Mouse (Mus musculus) embryonic facial prominence, embryonic 10.5 days (tissue): ENCODE data around the gene Prl8a2. TPM values are rescaled to one million over a fixed set of nuclear protein-coding genes. Genes with fewer than 3 reads are reported as not detected.

Source experiments
- DNase-seq: peaks from one replicate; pipeline ENCODE4 v3.0.0-alpha.2; 2017; ENCODE audit warnings: low spot score
- H3K27ac ChIP-seq: fragments of 300-500 bp; sonication (generic); replicated peaks from 2 replicates; pipeline ENCODE4 v1.5.1; 2016; ENCODE audit warnings: mild to moderate bottlenecking
- H3K27me3 ChIP-seq: fragments of 300-500 bp; sonication (generic); replicated peaks from 2 replicates; pipeline ENCODE4 v1.6.1; 2016; ENCODE audit warnings: low read depth, mild to moderate bottlenecking; ENCODE audit not compliant: poor library complexity, severe bottlenecking
- H3K36me3 ChIP-seq: fragments of 300-500 bp; sonication (generic); replicated peaks from 2 replicates; pipeline ENCODE4 v1.6.1; 2016; ENCODE audit warnings: mild to moderate bottlenecking, moderate library complexity
- H3K4me1 ChIP-seq: fragments of 300-500 bp; sonication (generic); 2 replicates; pipeline ENCODE4 v1.6.1; 2016
- H3K4me3 ChIP-seq: fragments of 300-500 bp; sonication (generic); 2 replicates; pipeline ENCODE4 v1.5.1; 2016; ENCODE audit warnings: mild to moderate bottlenecking, moderate library complexity
- H3K9me3 ChIP-seq: fragments of 300-500 bp; sonication (generic); 2 replicates; pipeline ENCODE4 v1.6.1; 2016; ENCODE audit warnings: mild to moderate bottlenecking
- WGBS: fragments of 180-500 bp; shearing (Covaris S2); methylation state at CpG from one replicate; pipeline ENCODE4 v1.1.7; 2016; 5-methylcytosine and 5-hydroxymethylcytosine counted together
- polyA plus RNA-seq: library from polyadenylated mRNA; unstranded; fragments of >200 nt; fragmentation: Nextera tagmentation; extraction: Ambion mirVana; gene quantifications from 2 replicates; pipeline ENCODE4 v1.2.1, GENCODE M21; 2016

Prl8a2 gene
- polyA plus RNA-seq: not detected in 2 replicates

- Histone ChIP-seq H3K36me3 (no peaks in the 10 kb centered on the region), H3K4me3 (no peak within 1 kb of the TSS), H3K4me1 (no peaks in the 10 kb centered on the region), H3K27me3 (no peaks in the 10 kb centered on the region), H3K27ac (no peak within 1 kb of the TSS), H3K9me3 (no peaks in the 10 kb centered on the region)
- 74% methylated on average over 2 of the region's 2 CpGs for WGBS
- no peak for DNase-seq
Measured at GRCm38 (mm10) chr13:27345373-27345772, at the start of gene Prl8a2. Gene Prl8a2, plus strand, starts transcription at chr13:27345673.

- WGBS: 85% methylated on average over 7 of the region's 7 CpGs
- no peaks in the 10 kb centered on the region for H3K4me1 ChIP-seq
- H3K36me3 ChIP-seq: no peaks in the 10 kb centered on the region
- no peak within 1 kb of the TSS for H3K27ac ChIP-seq
- no peaks in the 10 kb centered on the region for H3K9me3 ChIP-seq
- no peaks in the 10 kb centered on the region for H3K27me3 ChIP-seq
- H3K4me3 ChIP-seq: no peak within 1 kb of the TSS
- no peak for DNase-seq
Measured at GRCm38 (mm10) chr13:27312334-27313225, 32.9 kb upstream of the Prl8a2 start, which contains the start of gene Prl6a1. Gene Prl6a1, plus strand, starts transcription at chr13:27312627.

- Histone ChIP-seq H3K27ac (no peak overlapping the region), H3K4me1 (no peaks in the 10 kb centered on the region), H3K4me3 (no peak overlapping the region), H3K9me3 (no peaks in the 10 kb centered on the region), H3K27me3 (no peaks in the 10 kb centered on the region), H3K36me3 (no peaks in the 10 kb centered on the region)
- WGBS: 83% methylated on average over 1 of the region's 1 CpGs
- DNase-seq: no peak
Measured at GRCm38 (mm10) chr13:27334989-27335388, 10.5 kb upstream of the Prl8a2 start.

- no peaks in the 10 kb centered on the region for H3K4me1 ChIP-seq
- 75% methylated on average over 3 of the region's 3 CpGs for WGBS
- no peak overlapping the region for H3K27ac ChIP-seq
- H3K4me3 ChIP-seq: no peak overlapping the region
- no peaks in the 10 kb centered on the region for H3K27me3 ChIP-seq
- DNase-seq: no peak
- no peaks in the 10 kb centered on the region for H3K9me3 ChIP-seq
- H3K36me3 ChIP-seq: no peaks in the 10 kb centered on the region
Measured at GRCm38 (mm10) chr13:27342733-27343275, 2.7 kb upstream of the Prl8a2 start.

- Histone ChIP-seq H3K27me3 (no peaks in the 10 kb centered on the region), H3K9me3 (no peaks in the 10 kb centered on the region), H3K27ac (no peak within 1 kb of the TSS), H3K4me3 (no peak within 1 kb of the TSS), H3K4me1 (no peaks in the 10 kb centered on the region), H3K36me3 (no peaks in the 10 kb centered on the region)
- 71% methylated on average over 6 of the region's 6 CpGs for WGBS
- DNase-seq: no peak
Measured at GRCm38 (mm10) chr13:27390746-27391145, 45.3 kb downstream of the Prl8a2 start, which contains the start of gene Prl2b1. Gene Prl2b1, minus strand, starts transcription at chr13:27390846.

GRCm38 (mm10) chr13:27399061-27399724 lies 53.7 kb downstream of the Prl8a2 start:
- H3K9me3 ChIP-seq: no peaks in the 10 kb centered on the region
- WGBS: 84% methylated on average over 7 of the region's 7 CpGs
- H3K4me3 ChIP-seq: no peak overlapping the region
- H3K27ac ChIP-seq: no peak overlapping the region
- H3K4me1 ChIP-seq: no peaks in the 10 kb centered on the region
- no peaks in the 10 kb centered on the region for H3K27me3 ChIP-seq
- no peaks in the 10 kb centered on the region for H3K36me3 ChIP-seq
- DNase-seq: peak; percentile 12

Other genes with a start within 250 kb of the Prl8a2 start
- not detected in 2 replicates for gene Prl3d2, start 224.0 kb upstream of the Prl8a2 start, polyA plus RNA-seq
- not detected in 2 replicates for gene Prl3d3, start 188.9 kb upstream of the Prl8a2 start, polyA plus RNA-seq
- not detected in 2 replicates for gene Prl3c1, start 149.0 kb upstream of the Prl8a2 start, polyA plus RNA-seq
- 1.5 and 2.2 TPM in 2 replicates for gene Prl3b1, start 103.8 kb upstream of the Prl8a2 start, polyA plus RNA-seq
- gene Prl3a1, start 86.2 kb upstream of the Prl8a2 start, polyA plus RNA-seq: not detected in 2 replicates
- gene Prl6a1, start 33.0 kb upstream of the Prl8a2 start, polyA plus RNA-seq: not detected in 2 replicates
- gene Prl2b1, start 45.2 kb downstream of the Prl8a2 start, polyA plus RNA-seq: not detected in 2 replicates
- gene Prl8a6, start 93.0 kb downstream of the Prl8a2 start, polyA plus RNA-seq: not detected in 2 replicates
- gene Prl8a8, start 167.5 kb downstream of the Prl8a2 start, polyA plus RNA-seq: not detected in 2 replicates
- not detected in 2 replicates for gene Prl8a9, start 218.9 kb downstream of the Prl8a2 start, polyA plus RNA-seq
- gene Prl8a1, start 236.5 kb downstream of the Prl8a2 start, polyA plus RNA-seq: not detected in 2 replicates